Mouse (Mus musculus) limb, embryonic 15.5 days (tissue): ENCODE data around the gene Creb3l1. TPM values are rescaled to one million over a fixed set of nuclear protein-coding genes. Genes with fewer than 3 reads are reported as not detected.

Source experiments
- ATAC-seq: fragments of 200-750 bp; cut with Nextera tagmentation; 2 replicates; pipeline ENCODE4 v1.8.0; 2017; ENCODE audit warnings: low read depth, moderate TSS enrichment; ENCODE audit not compliant: insufficient number of reproducible peaks, low FRiP score, low TSS enrichment
- H3K27ac ChIP-seq: fragments of 300-500 bp; sonication (generic); 2 replicates; pipeline ENCODE4 v1.5.1; 2015; ENCODE audit warnings: moderate library complexity, mild to moderate bottlenecking, inconsistent platforms
- H3K27me3 ChIP-seq: fragments of 300-500 bp; sonication (generic); 2 replicates; pipeline ENCODE4 v1.6.1; 2015; ENCODE audit warnings: inconsistent platforms
- H3K36me3 ChIP-seq: fragments of 300-500 bp; sonication (generic); 2 replicates; pipeline ENCODE4 v1.6.1; 2015; ENCODE audit warnings: inconsistent platforms
- H3K4me1 ChIP-seq: fragments of 300-500 bp; sonication (generic); 2 replicates; pipeline ENCODE4 v1.6.1; 2015; ENCODE audit warnings: inconsistent platforms
- H3K4me2 ChIP-seq: fragments of 300-500 bp; sonication (generic); 2 replicates; pipeline ENCODE4 v1.6.1; 2015; ENCODE audit warnings: mild to moderate bottlenecking, inconsistent platforms
- H3K4me3 ChIP-seq: fragments of 300-500 bp; sonication (generic); 2 replicates; pipeline ENCODE4 v1.5.1; 2015; ENCODE audit warnings: mild to moderate bottlenecking, inconsistent platforms
- H3K9ac ChIP-seq: fragments of 300-500 bp; sonication (generic); 2 replicates; pipeline ENCODE4 v1.6.1; 2015; ENCODE audit warnings: inconsistent platforms
- H3K9me3 ChIP-seq: fragments of 300-500 bp; sonication (generic); 2 replicates; pipeline ENCODE4 v1.6.1; 2016; ENCODE audit warnings: inconsistent platforms
- WGBS: fragments of 180-500 bp; shearing (Covaris S2); methylation state at CpG from one replicate; pipeline ENCODE4 v1.1.7; 2015; 5-methylcytosine and 5-hydroxymethylcytosine counted together
- polyA plus RNA-seq: library from polyadenylated mRNA; unstranded; fragments of >200 nt; fragmentation: Nextera tagmentation; extraction: Ambion mirVana; gene quantifications from 2 replicates; pipeline ENCODE4 v1.2.1, GENCODE M21; 2015

Creb3l1 gene
- polyA plus RNA-seq, 1 experiment from 2014 or later: 30.4 TPM

DNA sequence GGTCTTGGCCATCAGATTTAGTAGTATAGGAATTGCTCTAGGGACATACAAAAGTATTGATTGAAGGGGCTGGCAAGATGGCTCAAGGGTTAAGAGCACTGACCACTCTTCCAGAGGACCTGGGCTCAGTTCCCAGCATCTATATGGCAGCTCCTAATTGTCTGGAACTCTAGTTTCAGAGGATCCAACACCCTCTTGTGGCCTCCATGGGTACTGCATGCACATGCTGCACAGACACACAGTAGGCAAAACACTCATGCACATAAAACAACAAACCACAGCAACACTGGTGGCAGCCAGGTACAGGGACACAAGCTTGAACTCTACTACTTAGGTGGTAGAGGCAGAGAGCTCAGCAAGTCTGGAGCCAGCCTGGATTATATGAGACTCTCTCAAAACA is 34.6 kb downstream of the Creb3l1 start:
- Histone ChIP-seq H3K27ac (no peak overlapping the region), H3K4me3 (no peak overlapping the region), H3K36me3 (peaks cover 45% of the 10 kb centered on the region), H3K9ac (no peak overlapping the region), H3K9me3 (no peaks in the 10 kb centered on the region), H3K27me3 (no peaks in the 10 kb centered on the region), H3K4me1 (peaks cover 9% of the 10 kb centered on the region), H3K4me2 (no peak overlapping the region)
- ATAC-seq: no peak

DNA sequence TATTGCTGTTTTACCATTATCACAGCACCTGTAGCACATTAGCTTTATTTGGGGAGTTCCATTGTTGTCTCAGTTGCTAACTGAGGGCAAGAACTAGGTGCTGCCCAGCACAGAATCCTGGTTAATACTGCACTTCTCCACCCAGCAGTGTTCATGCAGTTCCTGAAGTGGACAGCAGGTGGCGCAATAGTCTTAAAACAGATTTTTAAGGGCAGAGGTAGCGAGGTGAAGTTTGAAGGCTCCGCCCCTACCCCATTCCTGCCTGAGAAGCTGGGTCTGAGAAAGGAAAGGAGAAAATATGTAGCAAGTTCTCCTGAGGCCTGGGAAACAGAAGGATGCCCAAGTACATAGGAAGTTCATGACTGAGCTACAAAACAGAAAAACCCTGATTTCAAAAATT is 36.8 kb downstream of the Creb3l1 start:
- no peak for ATAC-seq
- Histone ChIP-seq H3K9me3 (no peaks in the 10 kb centered on the region), H3K4me1 (peaks cover 18% of the 10 kb centered on the region), H3K27ac (no peak overlapping the region), H3K27me3 (no peaks in the 10 kb centered on the region), H3K4me2 (no peak overlapping the region), H3K9ac (no peak overlapping the region), H3K36me3 (peaks cover 48% of the 10 kb centered on the region), H3K4me3 (no peak overlapping the region)
- 4% methylated on average over 3 of the region's 3 CpGs for WGBS

DNA sequence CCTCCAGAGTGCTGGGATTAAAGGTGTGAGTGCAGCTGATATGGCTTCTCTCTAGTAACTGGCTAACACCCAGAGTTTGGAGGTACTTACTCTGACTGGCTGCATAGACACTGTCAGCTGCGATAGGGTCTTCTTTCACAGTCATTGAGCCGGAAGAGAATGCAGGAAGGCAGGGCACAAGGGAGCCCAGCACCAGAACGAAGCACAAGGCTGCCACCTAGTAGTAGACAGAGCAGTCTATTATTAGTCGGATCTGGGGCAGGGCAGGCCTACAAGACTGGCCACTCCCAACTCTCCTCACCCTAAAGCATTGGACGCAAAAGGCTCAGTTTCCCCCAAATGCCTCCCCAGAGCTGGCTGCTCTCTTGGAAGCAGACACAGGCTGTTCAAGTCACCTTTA is 38.2 kb downstream of the Creb3l1 start:
- no peak for ATAC-seq
- Histone ChIP-seq H3K36me3 (peaks cover 37% of the 10 kb centered on the region), H3K9ac (no peak overlapping the region), H3K4me1 (peaks cover 18% of the 10 kb centered on the region), H3K27ac (no peak overlapping the region), H3K4me2 (no peak overlapping the region), H3K27me3 (no peaks in the 10 kb centered on the region), H3K9me3 (no peaks in the 10 kb centered on the region), H3K4me3 (no peak overlapping the region)
- WGBS: 9% methylated on average over 5 of the region's 5 CpGs

DNA sequence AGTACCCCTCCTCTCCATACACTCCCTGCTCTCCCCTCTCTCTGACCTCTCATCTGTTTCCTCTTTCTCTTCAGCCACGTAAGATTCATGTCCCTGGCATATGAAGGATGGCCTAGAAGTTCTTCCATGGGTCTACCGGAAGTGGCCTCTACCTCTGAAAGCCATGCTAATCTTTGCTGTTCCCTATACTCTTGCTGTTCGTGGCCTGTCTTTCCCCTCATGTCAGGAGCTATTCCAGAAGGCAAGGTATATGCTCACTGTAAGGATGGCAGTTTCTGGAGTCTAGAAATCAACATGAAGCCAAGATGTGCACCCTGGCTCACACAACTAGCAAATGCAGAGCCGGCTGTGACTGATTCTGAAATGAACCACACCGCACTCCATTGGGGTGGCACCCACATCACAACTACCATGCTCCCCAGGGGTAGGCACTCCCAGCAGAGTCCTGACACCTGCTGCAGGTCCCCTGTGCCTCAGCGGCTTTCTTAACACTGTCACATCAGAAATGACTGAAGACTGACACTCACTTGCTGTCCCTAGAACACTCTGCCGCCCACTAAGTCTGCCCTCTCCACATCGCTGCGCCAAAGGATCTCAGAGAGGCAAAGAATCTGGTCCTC is 39.3 kb downstream of the Creb3l1 start:
- Histone ChIP-seq H3K9ac (no peak overlapping the region), H3K4me3 (no peak overlapping the region), H3K9me3 (no peaks in the 10 kb centered on the region), H3K36me3 (peaks cover 27% of the 10 kb centered on the region), H3K4me2 (0 out of 2 replicates have a peak overlapping the region, but pooled peaks have one; percentile 34), H3K27me3 (no peaks in the 10 kb centered on the region), H3K4me1 (peaks cover 20% of the 10 kb centered on the region), H3K27ac (peak overlapping the region; percentile 38)
- no peak for ATAC-seq
- 38% methylated on average over 9 of the region's 9 CpGs for WGBS

- Histone ChIP-seq H3K4me1 (peaks cover 20% of the 10 kb centered on the region), H3K27ac (peak overlapping the region; percentile 54), H3K36me3 (peaks cover 21% of the 10 kb centered on the region), H3K9ac (no peak overlapping the region), H3K4me2 (peak overlapping the region; percentile 34), H3K27me3 (no peaks in the 10 kb centered on the region), H3K4me3 (peak overlapping the region; percentile 12; the same call in 1 of the 2 replicates), H3K9me3 (no peaks in the 10 kb centered on the region)
- ATAC-seq: peak; percentile 48; the same call in 1 of the 2 replicates
- 6% methylated on average over 10 of the region's 13 CpGs for WGBS
These were observed 39.9 kb downstream of the Creb3l1 start for GRCm38 (mm10) chr2:91984439-91984838.

DNA sequence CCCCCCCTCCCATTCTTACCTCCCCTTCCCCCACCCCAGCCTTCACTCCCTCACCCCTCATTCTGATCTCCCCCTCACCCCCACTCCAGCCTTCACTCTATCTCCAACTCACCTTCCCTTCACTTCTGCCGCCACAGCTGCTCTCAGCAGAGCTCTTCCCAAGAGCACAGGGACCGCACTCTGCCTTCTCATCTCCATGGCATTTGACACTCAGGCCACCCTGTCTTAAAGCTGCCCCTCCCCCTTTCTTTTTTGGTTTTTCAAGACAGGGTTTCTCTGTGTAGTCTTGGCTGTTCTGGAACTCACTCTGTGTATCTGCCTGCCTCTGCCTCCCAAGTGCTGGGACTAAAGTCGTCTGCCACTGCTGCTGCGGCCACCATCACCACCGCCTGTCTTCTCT is 43.5 kb downstream of the Creb3l1 start:
- no peaks in the 10 kb centered on the region for H3K9me3 ChIP-seq
- WGBS: 53% methylated on average over 5 of the region's 5 CpGs
- no peak for ATAC-seq
- no peak overlapping the region for H3K4me2 ChIP-seq
- peaks cover 18% of the 10 kb centered on the region for H3K36me3 ChIP-seq
- no peak overlapping the region for H3K9ac ChIP-seq
- peaks cover 18% of the 10 kb centered on the region for H3K27me3 ChIP-seq
- H3K4me3 ChIP-seq: no peak overlapping the region
- H3K27ac ChIP-seq: no peak overlapping the region
- peaks cover 30% of the 10 kb centered on the region for H3K4me1 ChIP-seq

DNA sequence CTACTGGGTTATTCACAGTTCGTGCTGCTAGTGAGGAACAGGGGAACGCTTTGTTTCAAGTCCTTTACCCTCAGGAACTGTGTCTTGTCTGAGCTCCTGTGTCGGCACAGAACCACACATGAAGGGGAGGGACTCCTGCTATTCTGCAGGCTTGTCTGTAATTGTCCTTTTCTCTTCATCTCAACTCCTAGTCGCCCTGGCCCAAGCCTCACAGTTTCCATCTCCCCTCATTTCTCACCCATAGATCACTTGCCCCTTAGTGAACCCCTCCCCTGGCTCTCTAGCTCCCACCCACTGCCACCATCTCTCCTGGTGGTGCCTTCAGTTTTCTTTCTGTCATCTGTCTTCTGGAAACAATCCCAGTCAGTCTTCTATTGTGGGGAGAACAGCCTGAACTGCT is 44.1 kb downstream of the Creb3l1 start:
- Histone ChIP-seq H3K27ac (no peak overlapping the region), H3K4me3 (no peak overlapping the region), H3K4me2 (no peak overlapping the region), H3K36me3 (peaks cover 14% of the 10 kb centered on the region), H3K9ac (no peak overlapping the region), H3K4me1 (peaks cover 34% of the 10 kb centered on the region), H3K9me3 (no peaks in the 10 kb centered on the region), H3K27me3 (peaks cover 24% of the 10 kb centered on the region)
- no peak for ATAC-seq
- 12% methylated on average over 4 of the region's 4 CpGs for WGBS

GRCm38 (mm10) chr2:91978547-91978946 is 45.8 kb downstream of the Creb3l1 start:
- H3K9ac ChIP-seq: no peak overlapping the region
- no peak overlapping the region for H3K27ac ChIP-seq
- WGBS: 17% methylated on average over 2 of the region's 2 CpGs
- peaks cover 10% of the 10 kb centered on the region for H3K36me3 ChIP-seq
- ATAC-seq: no peak
- H3K4me3 ChIP-seq: no peak overlapping the region
- no peaks in the 10 kb centered on the region for H3K9me3 ChIP-seq
- H3K27me3 ChIP-seq: peaks cover 41% of the 10 kb centered on the region
- no peak overlapping the region for H3K4me2 ChIP-seq
- peaks cover 25% of the 10 kb centered on the region for H3K4me1 ChIP-seq

DNA sequence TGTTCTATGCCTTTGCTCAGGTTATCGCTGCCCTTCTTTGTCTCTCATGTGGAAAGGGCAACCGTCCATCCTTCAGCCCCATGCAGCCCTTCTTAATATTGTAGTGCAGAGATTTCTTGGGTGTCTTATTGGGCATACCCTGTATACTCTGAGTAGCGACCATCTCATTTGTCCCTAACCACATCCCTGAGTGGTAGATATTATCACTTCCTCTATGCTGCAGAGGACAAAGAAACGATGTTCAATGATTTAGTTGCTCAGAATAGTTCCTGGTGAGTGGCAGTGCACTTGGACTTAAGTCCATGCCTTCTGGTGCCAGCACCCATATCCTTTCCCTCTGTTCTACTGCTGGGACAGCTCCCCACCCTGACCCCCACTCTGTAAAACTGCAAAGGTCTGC is 46.3 kb downstream of the Creb3l1 start:
- peaks cover 42% of the 10 kb centered on the region for H3K27me3 ChIP-seq
- H3K4me3 ChIP-seq: no peak overlapping the region
- H3K27ac ChIP-seq: no peak overlapping the region
- H3K4me2 ChIP-seq: no peak overlapping the region
- H3K36me3 ChIP-seq: peaks cover 6% of the 10 kb centered on the region
- no peaks in the 10 kb centered on the region for H3K9me3 ChIP-seq
- H3K4me1 ChIP-seq: peaks cover 25% of the 10 kb centered on the region
- WGBS: 84% methylated on average over 4 of the region's 4 CpGs
- no peak for ATAC-seq
- H3K9ac ChIP-seq: no peak overlapping the region

GRCm38 (mm10) chr2:91975581-91976541 is 48.4 kb downstream of the Creb3l1 start, which contains the start of gene Dgkz:
Gene Dgkz (minus strand): TSS chr2:91975864.
- Histone ChIP-seq H3K4me2 (peak within 1 kb of the TSS; percentile 72), H3K27ac (no peak within 1 kb of the TSS), H3K27me3 (peaks cover 46% of the 10 kb centered on the region), H3K9ac (peak within 1 kb of the TSS; percentile 28; the same call in 1 of the 2 replicates), H3K4me1 (peaks cover 40% of the 10 kb centered on the region), H3K4me3 (peak within 1 kb of the TSS; percentile 37), H3K36me3 (no peaks in the 10 kb centered on the region), H3K9me3 (no peaks in the 10 kb centered on the region)
- ATAC-seq: peak; percentile 37
- 1% methylated on average over 79 of the region's 79 CpGs for WGBS

DNA sequence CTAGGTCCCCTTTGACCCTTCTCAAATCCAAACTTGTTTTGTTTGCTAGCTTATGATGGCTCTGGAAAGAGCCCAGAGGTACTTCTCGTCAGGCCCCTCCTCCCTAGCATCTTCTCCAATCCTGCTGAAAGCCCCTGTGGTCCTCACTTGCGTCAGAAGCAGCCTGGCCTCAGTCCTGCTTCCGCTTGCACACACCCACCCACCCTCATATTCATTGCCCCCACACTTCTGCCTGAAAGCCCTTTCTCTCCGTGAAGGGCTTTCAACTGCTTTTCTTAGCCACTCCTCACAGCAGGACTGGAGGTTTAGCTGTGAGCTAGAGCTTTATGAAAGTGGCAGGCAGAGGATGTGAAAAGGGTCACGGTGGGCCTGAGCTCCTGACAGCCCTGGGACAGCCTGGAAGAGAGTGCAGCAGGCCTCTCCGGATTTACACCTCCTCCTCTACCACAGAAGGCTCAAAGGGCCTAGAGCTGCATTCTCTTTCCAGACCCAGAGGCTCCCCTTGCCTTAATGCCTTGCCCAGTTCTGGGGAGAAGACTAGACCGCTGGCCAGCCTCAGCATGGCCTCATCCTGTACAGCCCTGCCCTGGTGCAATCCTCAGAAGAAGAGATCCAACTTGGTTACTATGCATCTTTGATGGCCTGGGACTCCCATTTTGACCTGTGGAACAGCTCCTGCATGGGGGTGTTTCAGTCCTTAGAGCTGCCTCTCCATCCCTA is 50.7 kb downstream of the Creb3l1 start:
- Histone ChIP-seq H3K4me1 (peaks cover 34% of the 10 kb centered on the region), H3K27me3 (peaks cover 50% of the 10 kb centered on the region), H3K27ac (no peak overlapping the region), H3K9ac (no peak overlapping the region), H3K36me3 (no peaks in the 10 kb centered on the region), H3K4me3 (no peak overlapping the region), H3K4me2 (no peak overlapping the region), H3K9me3 (no peaks in the 10 kb centered on the region)
- 55% methylated on average over 7 of the region's 7 CpGs for WGBS
- no peak for ATAC-seq
